Mouse (Mus musculus) midbrain, postnatal 0 days (tissue): Measurements from ENCODE around the gene Dhx8. TPM values are rescaled to one million over a fixed set of nuclear protein-coding genes. Genes with fewer than 3 reads are reported as not detected.

ENCODE experiments used
- ATAC-seq: fragments of 200-750 bp; cut with Nextera tagmentation; 2 replicates; pipeline ENCODE4 v1.8.0; 2017; ENCODE audit warnings: moderate number of reproducible peaks, mild to moderate bottlenecking, moderate TSS enrichment, moderate library complexity; ENCODE audit not compliant: low FRiP score
- DNase-seq: peaks from one replicate; pipeline ENCODE4 v3.0.0-alpha.2; 2015; ENCODE audit warnings: low spot score
- H3K27ac ChIP-seq: fragments of 300-500 bp; sonication (generic); 2 replicates; pipeline ENCODE4 v1.5.1; 2014; ENCODE audit warnings: low read depth, mild to moderate bottlenecking, low read length, mixed read lengths
- H3K27me3 ChIP-seq: fragments of 300-500 bp; sonication (generic); 2 replicates; pipeline ENCODE4 v1.6.1; 2014; ENCODE audit warnings: low read length, control low read depth, mixed read lengths; ENCODE audit not compliant: insufficient read depth
- H3K36me3 ChIP-seq: fragments of 300-500 bp; sonication (generic); 2 replicates; pipeline ENCODE4 v1.6.1; 2014; ENCODE audit warnings: low read length, control low read depth, mixed read lengths; ENCODE audit not compliant: insufficient read depth
- H3K4me1 ChIP-seq: fragments of 300-500 bp; sonication (generic); 2 replicates; pipeline ENCODE4 v1.6.1; 2014; ENCODE audit warnings: mild to moderate bottlenecking, control low read depth, antibody characterized with exemption, low read length, mixed read lengths; ENCODE audit not compliant: insufficient read depth
- H3K4me2 ChIP-seq: fragments of 300-500 bp; sonication (generic); 2 replicates; pipeline ENCODE4 v1.6.1; 2014; ENCODE audit warnings: low read depth, mild to moderate bottlenecking, low read length, mixed read lengths; ENCODE audit not compliant: poor library complexity, severe bottlenecking
- H3K4me3 ChIP-seq: fragments of 300-500 bp; sonication (generic); 2 replicates; pipeline ENCODE4 v1.5.1; 2014; ENCODE audit warnings: low read depth, mild to moderate bottlenecking, low read length, moderate library complexity
- H3K9ac ChIP-seq: fragments of 300-500 bp; sonication (generic); replicated peaks from 2 replicates; pipeline ENCODE4 v1.6.1; 2014; ENCODE audit warnings: mild to moderate bottlenecking, low read length, moderate library complexity, mixed read lengths; ENCODE audit not compliant: poor library complexity, severe bottlenecking
- H3K9me3 ChIP-seq: fragments of 300-500 bp; sonication (generic); 2 replicates; pipeline ENCODE4 v1.6.1; 2016; ENCODE audit warnings: low read length, control low read depth
- CTCF ChIP-seq: IDR thresholded peaks from 2 replicates; pipeline ENCODE4 v1.5.1; 2016; ENCODE audit warnings: antibody characterized with exemption, mild to moderate bottlenecking
- WGBS: fragments of 180-500 bp; shearing (Covaris S2); extraction: QIAGEN DNeasy Blood & Tissue Kit; methylation state at CpG from one replicate; pipeline ENCODE4 v1.1.7; 2014; 5-methylcytosine and 5-hydroxymethylcytosine counted together
- polyA plus RNA-seq: library from polyadenylated mRNA; unstranded; fragments of >200 nt; fragmentation: Nextera tagmentation; extraction: Ambion mirVana; gene quantifications from 2 replicates; pipeline ENCODE4 v1.2.1, GENCODE M21; 2015
- total RNA-seq: library from RNA; depleted of rRNA; stranded (reverse); fragments of >200 nt; gene quantifications from 2 replicates; pipeline ENCODE4 v1.2.3, GENCODE M21; 2014

Dhx8 gene
- total and polyA plus RNA-seq, 2 experiments from 2014 or later, result 25.7 to 30.6 TPM

DNA sequence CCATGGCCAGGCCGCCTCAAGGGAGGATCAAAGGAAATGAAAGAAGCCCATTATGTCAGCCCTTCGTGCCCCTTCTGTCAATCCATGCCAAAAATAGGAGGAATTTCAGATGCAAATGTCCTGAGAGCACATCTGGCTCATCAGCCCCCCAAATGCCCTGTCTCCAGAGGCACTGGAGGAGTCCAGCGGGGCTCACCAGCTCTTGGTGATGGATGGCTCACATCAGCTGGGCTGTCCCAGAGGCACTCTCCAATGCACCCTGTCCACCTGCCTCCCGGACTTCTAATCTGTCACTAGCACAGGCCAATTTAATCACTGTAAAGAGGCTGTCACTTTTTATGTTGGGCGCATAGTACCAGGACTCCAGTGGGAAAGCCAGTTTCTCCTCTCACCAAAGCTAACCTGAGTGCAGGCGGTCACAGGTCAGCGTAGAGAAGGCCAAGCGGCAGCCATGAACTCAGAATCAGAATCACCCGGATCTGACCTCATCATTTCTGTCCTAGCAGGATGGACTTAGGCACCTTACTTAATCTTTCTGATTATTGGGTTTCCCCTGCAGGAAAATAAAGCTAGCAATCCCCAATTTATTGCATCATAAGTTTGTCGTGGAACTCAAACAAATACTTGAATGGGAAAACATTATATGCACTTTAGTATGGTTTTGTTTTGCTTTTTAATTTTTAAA is 25.8 kb upstream of the Dhx8 start:
- 81% methylated on average over 10 of the region's 10 CpGs for WGBS
- no peak overlapping the region for H3K4me2 ChIP-seq
- no peak for ATAC-seq

DNA sequence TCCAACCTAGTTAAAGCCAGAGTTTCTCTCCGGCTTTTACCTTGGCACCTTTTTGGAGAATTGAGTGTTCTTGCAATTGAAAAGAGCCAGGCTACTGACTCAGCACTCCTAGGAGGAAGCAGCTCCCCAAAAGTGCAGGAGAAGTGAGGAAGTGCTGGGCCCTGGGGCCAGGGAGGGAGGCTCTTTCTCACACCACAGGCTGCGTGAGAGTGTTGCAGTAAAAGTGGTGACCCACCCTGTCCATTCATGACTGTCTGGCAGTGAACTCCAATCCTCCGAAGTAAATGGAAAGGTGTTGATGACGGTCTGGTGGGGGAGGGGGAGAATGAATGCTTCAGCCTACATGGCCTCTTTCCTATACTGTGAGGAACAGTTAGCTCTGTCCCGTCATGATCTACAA is 24.2 kb upstream of the Dhx8 start:
- no peak for TF ChIP-seq CTCF
- H3K4me3 ChIP-seq, result no peak overlapping the region
- no peak for ATAC-seq
- H3K27me3 ChIP-seq, result no peaks in the 10 kb centered on the region
- no peak for DNase-seq
- no peaks in the 10 kb centered on the region for H3K9me3 ChIP-seq
- WGBS, result 75% methylated on average over 5 of the region's 5 CpGs
- no peak overlapping the region for H3K4me2 ChIP-seq
- H3K4me1 ChIP-seq, result no peaks in the 10 kb centered on the region
- H3K9ac ChIP-seq, result no peak overlapping the region
- no peak overlapping the region for H3K27ac ChIP-seq
- no peaks in the 10 kb centered on the region for H3K36me3 ChIP-seq

More for the DNA sequence above, 25.8 kb upstream of the Dhx8 start:
- Histone ChIP-seq H3K9ac (no peak overlapping the region), H3K27me3 (no peaks in the 10 kb centered on the region), H3K4me1 (no peaks in the 10 kb centered on the region), H3K4me3 (no peak overlapping the region), H3K27ac (no peak overlapping the region), H3K36me3 (no peaks in the 10 kb centered on the region), H3K9me3 (no peaks in the 10 kb centered on the region)
- DNase-seq, result no peak
- TF ChIP-seq CTCF, result no peak

GRCm38 (mm10) chr11:101712811-101713210 is 19.9 kb upstream of the Dhx8 start:
- no peak overlapping the region for H3K4me2 ChIP-seq
- 87% methylated on average over 9 of the region's 9 CpGs for WGBS
- no peak overlapping the region for H3K9ac ChIP-seq

DNA sequence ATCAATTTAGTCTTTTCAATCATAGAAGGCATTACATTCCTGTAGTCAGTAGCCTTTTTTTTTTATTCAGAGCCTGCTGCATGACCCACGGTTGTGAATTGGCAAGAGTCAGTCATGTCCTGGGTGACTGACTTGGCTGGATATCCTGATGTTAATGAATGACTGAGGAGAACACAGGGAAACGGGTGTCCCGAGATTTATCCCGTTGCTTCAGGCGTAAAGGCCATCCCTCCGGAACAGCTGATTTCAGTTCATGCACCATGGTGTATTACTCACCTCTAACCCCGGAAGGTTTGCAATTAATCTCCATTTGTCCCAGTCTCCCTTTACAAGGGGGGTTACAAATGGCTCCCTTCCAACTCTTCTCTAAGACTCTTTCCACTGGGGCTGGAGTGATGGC is 18.7 kb upstream of the Dhx8 start:
- no peak overlapping the region for H3K4me3 ChIP-seq
- H3K36me3 ChIP-seq, result no peaks in the 10 kb centered on the region
- no peak overlapping the region for H3K4me2 ChIP-seq
- ATAC-seq (no peak), DNase-seq (no peak)
- no peaks in the 10 kb centered on the region for H3K4me1 ChIP-seq
- H3K9me3 ChIP-seq, result no peaks in the 10 kb centered on the region
- H3K27ac ChIP-seq, result no peak overlapping the region
- no peak overlapping the region for H3K9ac ChIP-seq
- WGBS, result 62% methylated on average over 7 of the region's 7 CpGs
- H3K27me3 ChIP-seq, result no peaks in the 10 kb centered on the region
- no peak for TF ChIP-seq CTCF

More at GRCm38 (mm10) chr11:101712811-101713210, 19.9 kb upstream of the Dhx8 start:
- no peaks in the 10 kb centered on the region for H3K9me3 ChIP-seq
- H3K4me1 ChIP-seq, result no peaks in the 10 kb centered on the region
- H3K4me3 ChIP-seq, result no peak overlapping the region
- no peak for TF ChIP-seq CTCF
- no peaks in the 10 kb centered on the region for H3K27me3 ChIP-seq
- ATAC-seq, result no peak
- no peak overlapping the region for H3K27ac ChIP-seq
- no peaks in the 10 kb centered on the region for H3K36me3 ChIP-seq
- DNase-seq, result no peak

DNA sequence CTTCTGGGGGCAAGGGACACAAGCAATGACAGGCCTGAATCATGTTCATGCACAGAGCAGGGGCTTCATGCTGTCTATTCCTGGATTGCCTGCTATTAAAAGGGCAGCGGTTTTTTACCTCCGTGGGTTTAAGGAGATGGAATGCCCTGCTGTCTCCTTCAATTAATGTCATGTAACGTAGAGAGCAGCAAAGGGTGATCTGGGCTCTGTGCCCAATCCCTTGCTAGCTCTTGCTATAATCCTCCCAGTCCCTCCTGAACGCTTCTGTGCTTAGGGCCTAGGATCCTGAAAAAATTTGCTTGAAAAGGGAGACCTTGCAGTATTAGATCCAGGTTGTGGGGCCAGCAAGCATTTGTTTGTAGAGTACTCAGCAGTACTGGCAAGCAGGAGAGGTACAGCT is 14.4 kb upstream of the Dhx8 start:
- Histone ChIP-seq H3K9me3 (no peaks in the 10 kb centered on the region), H3K4me1 (no peaks in the 10 kb centered on the region), H3K36me3 (no peaks in the 10 kb centered on the region), H3K9ac (no peak overlapping the region), H3K27me3 (no peaks in the 10 kb centered on the region), H3K27ac (no peak overlapping the region), H3K4me2 (no peak overlapping the region), H3K4me3 (no peak overlapping the region)
- ATAC-seq (no peak), DNase-seq (peak; percentile 75)
- 10% methylated on average over 4 of the region's 4 CpGs for WGBS
- no peak for TF ChIP-seq CTCF

- no peak overlapping the region for H3K27ac ChIP-seq
- H3K9ac ChIP-seq, result no peak overlapping the region
- no peaks in the 10 kb centered on the region for H3K36me3 ChIP-seq
- ATAC-seq (no peak), DNase-seq (no peak)
- no peaks in the 10 kb centered on the region for H3K4me1 ChIP-seq
- no peak overlapping the region for H3K4me3 ChIP-seq
- no peak overlapping the region for H3K4me2 ChIP-seq
- TF ChIP-seq CTCF, result no peak
- H3K9me3 ChIP-seq, result no peaks in the 10 kb centered on the region
- WGBS, result 87% methylated on average over 21 of the region's 21 CpGs
- no peaks in the 10 kb centered on the region for H3K27me3 ChIP-seq
Measured at GRCm38 (mm10) chr11:101719986-101720520, 12.7 kb upstream of the Dhx8 start.
